Comparison of ENCODE assay signal across 10 mouse cellular contexts in the genomic region with DNA sequence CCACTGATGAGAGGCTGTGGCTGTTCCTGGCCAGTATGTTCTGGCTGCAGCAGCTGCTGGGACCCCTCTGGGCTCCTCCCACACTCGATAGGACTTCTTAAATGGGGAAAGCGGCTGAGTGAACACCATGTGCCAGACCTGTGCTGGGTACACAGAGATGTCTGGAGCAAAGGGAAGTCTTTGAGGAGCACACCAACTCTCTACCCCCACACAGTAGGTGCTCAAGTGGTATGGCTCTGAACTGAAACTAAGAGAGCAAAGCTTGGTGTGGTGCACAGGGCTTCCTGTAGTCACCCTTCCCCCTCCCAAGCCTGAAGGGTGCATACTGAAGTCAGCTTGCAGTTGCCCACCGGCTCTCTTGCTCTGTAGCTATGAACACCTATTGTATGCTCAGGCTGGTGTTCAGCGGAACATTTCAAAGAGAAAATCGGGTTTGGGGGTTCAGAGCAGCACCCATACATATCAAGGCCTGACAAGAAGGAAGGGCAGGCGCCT. TPM values are rescaled to one million over a fixed set of nuclear protein-coding genes. Genes with fewer than 3 reads are reported as not detected.
DNase-seq lines count a peak whose midpoint lies in the region; ATAC-seq lines count a peak whose summit lies in the region.
"Had no signal": no experiment of that assay in that cellular context is flagged by ENCODE, and none has a peak within 500 bp of the region (broad histone marks: within the 10 kb centered on the region; RNA-seq: fewer than 3 reads in every experiment).

No protein-coding gene starts in this region.

- intact Hi-C loops in heart, postnatal 14 days (cut with DNase I), result no loop called here

- H3K4me1 ChIP-seq in heart, embryonic 11.5 days (ENCODE audit: control insufficient read depth, insufficient read depth, low read length), result peaks cover 62% of the 10 kb centered on the region
- H3K4me1 ChIP-seq in neural tube, embryonic 11.5 days (ENCODE audit: control insufficient read depth, insufficient read depth, low read length), result peaks cover 12% of the 10 kb centered on the region
- peaks cover 32% of the 10 kb centered on the region for H3K4me1 ChIP-seq in neural tube, embryonic 15.5 days
- H3K4me1 ChIP-seq in liver, embryonic 13.5 days (replicated peaks), result peaks cover 91% of the 10 kb centered on the region

- H3K27ac ChIP-seq in heart, embryonic 11.5 days (ENCODE audit: low read depth, low read length), result peak overlapping the region; percentile 73; the same call in 1 of the 2 replicates
- no peak overlapping the region for H3K27ac ChIP-seq in neural tube, embryonic 11.5 days (ENCODE audit: low read depth, low read length)
- H3K27ac ChIP-seq in neural tube, embryonic 15.5 days (replicated peaks), result no peak overlapping the region
- H3K27ac ChIP-seq in liver, embryonic 13.5 days, result peak overlapping the region; percentile 89
- H3K27ac ChIP-seq: midbrain, embryonic 12.5 days had no signal

- no peak for ATAC-seq in heart, embryonic 11.5 days (replicated peaks; ENCODE audit: insufficient number of reproducible peaks, low FRiP score, low TSS enrichment)
- ATAC-seq in neural tube, embryonic 11.5 days (ENCODE audit: insufficient read depth, low FRiP score, low TSS enrichment), result no peak
- no peak for ATAC-seq in neural tube, embryonic 15.5 days (ENCODE audit: low FRiP score)
- no peak for ATAC-seq in liver, embryonic 13.5 days (ENCODE audit: low read depth)

- 37% methylated on average over 6 of the region's 6 CpGs for WGBS in heart, embryonic 11.5 days (ENCODE audit: insufficient replicate concordance)
- WGBS in neural tube, embryonic 11.5 days, result 49% methylated on average over 6 of the region's 6 CpGs
- 50% methylated on average over 6 of the region's 6 CpGs for WGBS in neural tube, embryonic 15.5 days
- WGBS in liver, embryonic 13.5 days (ENCODE audit: insufficient replicate concordance), result 21% methylated on average over 6 of the region's 6 CpGs

- no peak for DNase-seq in heart, postnatal 14 days
- no peak for DNase-seq in neural tube, embryonic 11.5 days (ENCODE audit: low spot score)
- no peak for DNase-seq in liver, embryonic 13.5 days
- peak; percentile 71 for DNase-seq in thymus, postnatal 4 days
- no peak for DNase-seq in cerebellum, adult 11-12 months
- DNase-seq in adrenal gland, adult (ENCODE audit: inconsistent age in 2 of 2, low spot score in 1 of 2), result no peak

- no peak overlapping the region; the same call in 1 of the 2 replicates for H3K9ac ChIP-seq in heart, embryonic 11.5 days (ENCODE audit: low read depth, low read length)
- H3K9ac ChIP-seq in neural tube, embryonic 11.5 days (ENCODE audit: low read length), result no peak overlapping the region
- H3K9ac ChIP-seq in neural tube, embryonic 15.5 days (replicated peaks), result no peak overlapping the region
- H3K9ac ChIP-seq in liver, embryonic 13.5 days, result peak overlapping the region; percentile 85

- peak overlapping the region; percentile 92 for H3K4me2 ChIP-seq in heart, embryonic 11.5 days
- H3K4me2 ChIP-seq in neural tube, embryonic 11.5 days (ENCODE audit: low read depth), result no peak overlapping the region
- H3K4me2 ChIP-seq in neural tube, embryonic 15.5 days, result no peak overlapping the region
- H3K4me2 ChIP-seq in liver, embryonic 13.5 days, result peak overlapping the region; percentile 97

- no peaks in the 10 kb centered on the region for H3K27me3 ChIP-seq in heart, embryonic 11.5 days (ENCODE audit: control insufficient read depth, insufficient read depth, low read length)
- H3K27me3 ChIP-seq in neural tube, embryonic 11.5 days (ENCODE audit: control insufficient read depth, insufficient read depth, low read length), result no peaks in the 10 kb centered on the region
- peaks cover 31% of the 10 kb centered on the region for H3K27me3 ChIP-seq in neural tube, embryonic 15.5 days (replicated peaks)
- no peaks in the 10 kb centered on the region for H3K27me3 ChIP-seq in liver, embryonic 13.5 days

- peak overlapping the region; percentile 81; the same call in 1 of the 2 replicates for H3K4me3 ChIP-seq in heart, embryonic 11.5 days (ENCODE audit: low read depth, low read length)
- H3K4me3 ChIP-seq in neural tube, embryonic 11.5 days (ENCODE audit: low read depth, low read length), result peak overlapping the region; percentile 54; the same call in 1 of the 2 replicates
- H3K4me3 ChIP-seq in neural tube, embryonic 15.5 days (replicated peaks), result no peak overlapping the region
- H3K4me3 ChIP-seq in liver, embryonic 13.5 days (replicated peaks), result peak overlapping the region; percentile 84

- peaks cover 7% of the 10 kb centered on the region for H3K36me3 ChIP-seq in heart, embryonic 11.5 days (ENCODE audit: control insufficient read depth, insufficient read depth, low read length)
- H3K36me3 ChIP-seq in neural tube, embryonic 11.5 days (ENCODE audit: control insufficient read depth, insufficient read depth, low read length), result no peaks in the 10 kb centered on the region
- no peaks in the 10 kb centered on the region for H3K36me3 ChIP-seq in neural tube, embryonic 15.5 days
- peaks cover 25% of the 10 kb centered on the region for H3K36me3 ChIP-seq in liver, embryonic 13.5 days

- H3K9me3 ChIP-seq in heart, embryonic 11.5 days (replicated peaks; ENCODE audit: control insufficient read depth, low read length), result no peaks in the 10 kb centered on the region
- H3K9me3 ChIP-seq in neural tube, embryonic 11.5 days (ENCODE audit: control insufficient read depth, low read length), result no peaks in the 10 kb centered on the region
- no peaks in the 10 kb centered on the region for H3K9me3 ChIP-seq in neural tube, embryonic 15.5 days (replicated peaks)
- no peaks in the 10 kb centered on the region for H3K9me3 ChIP-seq in liver, embryonic 13.5 days (replicated peaks)
- H3K9me3 ChIP-seq: midbrain, embryonic 12.5 days had no signal

RNA-seq across cellular contexts. Expression of a gene that starts 0.9 kb away (rescaled TPM):
- polyA plus RNA-seq in heart, embryonic 11.5 days (2014; fragmentation: Nextera tagmentation; extraction: Ambion mirVana), result 0.23 and 0.47 TPM in 2 replicates
- total RNA-seq in heart, postnatal 14 days (2021), result not detected
- 0.27 TPM in 1 of 2 replicates, not detected in the other for polyA plus RNA-seq in neural tube, embryonic 11.5 days (2014; fragmentation: Nextera tagmentation; extraction: Ambion mirVana)
- not detected in 2 replicates for polyA plus RNA-seq in neural tube, embryonic 15.5 days (2015; fragmentation: Nextera tagmentation; extraction: Ambion mirVana)
- polyA plus RNA-seq in liver, embryonic 13.5 days (2015; fragmentation: Nextera tagmentation; extraction: Ambion mirVana), result 0.15 and 0.16 TPM in 2 replicates
- total RNA-seq: hematopoietic stem cell, adult 5-6 weeks had no signal

RNA-seq across cellular contexts. Expression of a gene that starts 1.0 kb away (rescaled TPM):
- polyA plus RNA-seq in heart, embryonic 11.5 days (2014; fragmentation: Nextera tagmentation; extraction: Ambion mirVana), result 25.0 and 29.3 TPM in 2 replicates
- 1 to 10 TPM; 4.6 to 6.3 TPM for total RNA-seq in heart, postnatal 14 days (2021)
- polyA plus RNA-seq in neural tube, embryonic 11.5 days (2014; fragmentation: Nextera tagmentation; extraction: Ambion mirVana), result 14.4 and 15.3 TPM in 2 replicates
- polyA plus RNA-seq in neural tube, embryonic 15.5 days (2015; fragmentation: Nextera tagmentation; extraction: Ambion mirVana), result 3.7 and 16.9 TPM in 2 replicates
- 17.7 and 22.2 TPM in 2 replicates for polyA plus RNA-seq in liver, embryonic 13.5 days (2015; fragmentation: Nextera tagmentation; extraction: Ambion mirVana)

RNA-seq across cellular contexts. Expression of a gene that starts 15.2 kb away (rescaled TPM):
- polyA plus RNA-seq in heart, embryonic 11.5 days (2014; fragmentation: Nextera tagmentation; extraction: Ambion mirVana), result 24.3 and 25.7 TPM in 2 replicates
- total RNA-seq in heart, postnatal 14 days (2021), result 1 to 10 TPM; 1.6 to 1.9 TPM
- polyA plus RNA-seq in neural tube, embryonic 11.5 days (2014; fragmentation: Nextera tagmentation; extraction: Ambion mirVana), result 34.9 and 36.0 TPM in 2 replicates
- polyA plus RNA-seq in neural tube, embryonic 15.5 days (2015; fragmentation: Nextera tagmentation; extraction: Ambion mirVana), result 64.2 and 76.9 TPM in 2 replicates
- 6.9 and 7.4 TPM in 2 replicates for polyA plus RNA-seq in liver, embryonic 13.5 days (2015; fragmentation: Nextera tagmentation; extraction: Ambion mirVana)

RNA-seq across cellular contexts. Expression of a gene that starts 21.6 kb away (rescaled TPM):
- polyA plus RNA-seq in heart, embryonic 11.5 days (2014; fragmentation: Nextera tagmentation; extraction: Ambion mirVana), result 29.3 and 31.7 TPM in 2 replicates
- total RNA-seq in heart, postnatal 14 days (2021), result 10 to 100 TPM; 38.4 to 39.7 TPM
- polyA plus RNA-seq in neural tube, embryonic 11.5 days (2014; fragmentation: Nextera tagmentation; extraction: Ambion mirVana), result 36.4 and 37.0 TPM in 2 replicates
- 42.6 and 44.1 TPM in 2 replicates for polyA plus RNA-seq in neural tube, embryonic 15.5 days (2015; fragmentation: Nextera tagmentation; extraction: Ambion mirVana)
- 20.7 and 23.7 TPM in 2 replicates for polyA plus RNA-seq in liver, embryonic 13.5 days (2015; fragmentation: Nextera tagmentation; extraction: Ambion mirVana)

RNA-seq across cellular contexts. Expression of a gene that starts 28.0 kb away (rescaled TPM):
- polyA plus RNA-seq in heart, embryonic 11.5 days (2014; fragmentation: Nextera tagmentation; extraction: Ambion mirVana), result 541 and 566 TPM in 2 replicates
- total RNA-seq in heart, postnatal 14 days (2021), result 100 to 1,000 TPM; 236 to 276 TPM
- 263 and 311 TPM in 2 replicates for polyA plus RNA-seq in neural tube, embryonic 11.5 days (2014; fragmentation: Nextera tagmentation; extraction: Ambion mirVana)
- polyA plus RNA-seq in neural tube, embryonic 15.5 days (2015; fragmentation: Nextera tagmentation; extraction: Ambion mirVana), result 218 and 380 TPM in 2 replicates
- polyA plus RNA-seq in liver, embryonic 13.5 days (2015; fragmentation: Nextera tagmentation; extraction: Ambion mirVana), result 683 and 710 TPM in 2 replicates

Comparison
In these comparisons a context has a peak if more than half of its experiments do, and no peak if none do; other contexts are left out.
1. H3K27ac ChIP-seq: peak in heart, embryonic 11.5 days (single experiment) and liver, embryonic 13.5 days (single experiment); none in neural tube, embryonic 11.5 days (single experiment) and neural tube, embryonic 15.5 days (single experiment).
2. H3K4me2 ChIP-seq: peak in heart, embryonic 11.5 days (single experiment) and liver, embryonic 13.5 days (single experiment); none in neural tube, embryonic 11.5 days (single experiment) and neural tube, embryonic 15.5 days (single experiment).